In the genomic region with DNA sequence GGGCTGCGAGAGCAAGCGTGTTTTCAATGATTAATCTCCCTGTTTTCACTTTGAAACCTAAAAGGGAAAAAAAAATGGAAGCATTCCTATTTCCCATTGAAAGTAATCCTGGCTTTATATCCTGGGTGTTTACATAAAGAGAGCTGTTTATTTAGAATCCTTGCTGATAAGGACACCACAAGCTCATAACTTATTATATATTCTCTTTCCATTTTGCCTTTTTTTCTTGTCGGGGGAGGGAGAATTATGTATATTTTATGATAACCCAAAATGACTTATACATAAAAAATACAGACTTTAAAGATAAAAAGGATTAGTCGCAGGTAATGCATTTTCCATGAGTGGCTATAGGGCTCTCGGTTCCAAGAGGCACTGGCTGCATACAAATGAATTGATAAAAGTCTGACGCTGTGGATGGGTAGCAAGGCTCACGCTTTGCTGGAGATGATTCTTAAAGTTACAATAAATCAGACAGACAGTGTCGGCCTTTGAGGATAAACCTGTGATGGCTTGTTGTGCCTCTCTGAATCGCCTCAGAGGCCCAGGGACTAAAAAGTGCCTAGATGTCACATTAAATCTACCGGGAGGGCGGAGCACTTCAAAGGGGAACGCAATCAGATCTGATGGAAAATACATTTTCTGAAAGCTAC, we compare ENCODE assay signal across 9 mouse cellular contexts.
DNase-seq lines count a peak whose midpoint lies in the region; ATAC-seq and TF ChIP-seq lines count a peak whose summit lies in the region.
"Had no signal": no experiment of that assay in that cellular context is flagged by ENCODE, and none has a peak within 500 bp of the region (broad histone marks: within the 10 kb centered on the region; RNA-seq: fewer than 3 reads in every experiment).

No protein-coding gene starts in this region.

- no peak for ATAC-seq in heart, embryonic 13.5 days (ENCODE audit: extremely low read depth, insufficient number of reproducible peaks, low FRiP score, low TSS enrichment)
- ATAC-seq in hindbrain, embryonic 12.5 days (ENCODE audit: low FRiP score): peak; percentile 30; the same call in 1 of the 2 replicates
- ATAC-seq in midbrain, embryonic 13.5 days: peak; percentile 76

- peak overlapping the region; percentile 46; the same call in 1 of the 2 replicates for H3K4me2 ChIP-seq in heart, embryonic 13.5 days
- H3K4me2 ChIP-seq in hindbrain, embryonic 12.5 days (replicated peaks): peak overlapping the region; percentile 42
- peak overlapping the region; percentile 42 for H3K4me2 ChIP-seq in midbrain, embryonic 13.5 days (replicated peaks)

- H3K4me3 ChIP-seq in heart, embryonic 13.5 days: peak overlapping the region; percentile 9; the same call in 1 of the 2 replicates
- 0 out of 2 replicates have a peak overlapping the region, but pooled peaks have one; percentile 28 for H3K4me3 ChIP-seq in cortical plate, adult 2 months (ENCODE audit: insufficient read depth, low read length)
- H3K4me3 ChIP-seq in hindbrain, embryonic 12.5 days: no peak overlapping the region
- H3K4me3 ChIP-seq in midbrain, embryonic 13.5 days (replicated peaks): peak overlapping the region; percentile 16; the same call in 1 of the 2 replicates

- no peaks in the 10 kb centered on the region for H3K4me1 ChIP-seq in heart, embryonic 13.5 days
- H3K4me1 ChIP-seq in cortical plate, adult 2 months (ENCODE audit: control insufficient read depth, insufficient read depth, low read length): peaks cover 3% of the 10 kb centered on the region; the same call in 1 of the 2 replicates
- H3K4me1 ChIP-seq in hindbrain, embryonic 12.5 days: peaks cover 5% of the 10 kb centered on the region; the same call in 1 of the 2 replicates
- peaks cover 22% of the 10 kb centered on the region for H3K4me1 ChIP-seq in midbrain, embryonic 13.5 days (replicated peaks)

- intact Hi-C loops in heart, postnatal 10 days (cut with DNase I): no loop called here
- intact Hi-C loops in left cerebral cortex, postnatal 14 days (cut with DNase I): no loop called here

- no peak for TF ChIP-seq POLR2A in cortical plate, adult 2 months (IDR thresholded peaks at IDR 0.05; ENCODE audit: extremely low read depth, insufficient read depth, low read length)

- no peaks in the 10 kb centered on the region for H3K9me3 ChIP-seq in heart, embryonic 13.5 days
- no peaks in the 10 kb centered on the region for H3K9me3 ChIP-seq in hindbrain, embryonic 12.5 days (replicated peaks)
- H3K9me3 ChIP-seq in midbrain, embryonic 13.5 days: peaks cover 5% of the 10 kb centered on the region; the same call in 1 of the 2 replicates

- TF ChIP-seq CTCF in cortical plate, adult 2 months (IDR thresholded peaks at IDR 0.05; ENCODE audit: extremely low read depth, insufficient read depth, low read length): no peak

- no peaks in the 10 kb centered on the region for H3K27me3 ChIP-seq in heart, embryonic 13.5 days (replicated peaks)
- H3K27me3 ChIP-seq in hindbrain, embryonic 12.5 days: no peaks in the 10 kb centered on the region
- peaks cover 47% of the 10 kb centered on the region for H3K27me3 ChIP-seq in midbrain, embryonic 13.5 days

- H3K36me3 ChIP-seq in heart, embryonic 13.5 days: no peaks in the 10 kb centered on the region
- no peaks in the 10 kb centered on the region for H3K36me3 ChIP-seq in hindbrain, embryonic 12.5 days
- no peaks in the 10 kb centered on the region for H3K36me3 ChIP-seq in midbrain, embryonic 13.5 days

- no peak overlapping the region for H3K27ac ChIP-seq in heart, embryonic 13.5 days (replicated peaks)
- H3K27ac ChIP-seq in cortical plate, adult 2 months (ENCODE audit: insufficient read depth, low read length): no peak overlapping the region
- H3K27ac ChIP-seq in hindbrain, embryonic 12.5 days: 0 out of 2 replicates have a peak overlapping the region, but pooled peaks have one; percentile 53
- H3K27ac ChIP-seq in midbrain, embryonic 13.5 days: peak overlapping the region; percentile 74

- 50% methylated on average over 12 of the region's 12 CpGs for WGBS in heart, embryonic 13.5 days
- 47% methylated on average over 12 of the region's 12 CpGs for WGBS in hindbrain, embryonic 12.5 days
- 26% methylated on average over 12 of the region's 12 CpGs for WGBS in midbrain, embryonic 13.5 days

- no peak for DNase-seq in heart, postnatal 10 days
- DNase-seq in left cerebral cortex, postnatal 14 days (ENCODE audit: low spot score in 2 of 2): no peak
- no peak for DNase-seq in thymus, postnatal 10 days (ENCODE audit: low spot score in 2 of 2)
- DNase-seq in thymus, postnatal 0 days (ENCODE audit: low spot score): no peak
- DNase-seq: gastrocnemius, postnatal 14 days had no signal

- H3K9ac ChIP-seq in heart, embryonic 13.5 days: no peak overlapping the region
- H3K9ac ChIP-seq in hindbrain, embryonic 12.5 days: no peak overlapping the region
- no peak overlapping the region for H3K9ac ChIP-seq in midbrain, embryonic 13.5 days (replicated peaks)

Comparison
In these comparisons a context has a peak if more than half of its experiments do, and no peak if none do; other contexts are left out.
1. H3K27ac ChIP-seq: peak in hindbrain, embryonic 12.5 days (single experiment) and midbrain, embryonic 13.5 days (single experiment); none in heart, embryonic 13.5 days (single experiment) and cortical plate, adult 2 months (single experiment).
2. Peak in every context shown above with its lines, with median percentiles within 50 percentile points of each other: H3K4me2 ChIP-seq.